Mouse (Mus musculus) midbrain, embryonic 12.5 days (tissue): ENCODE data around the gene Tcf12. TPM values are rescaled to one million over a fixed set of nuclear protein-coding genes. Genes with fewer than 3 reads are reported as not detected.

ENCODE experiments used
- ATAC-seq: fragments of 200-750 bp; cut with Nextera tagmentation; 2 replicates; pipeline ENCODE4 v1.8.0; 2017; ENCODE audit warnings: low read depth, moderate TSS enrichment, moderate library complexity; ENCODE audit not compliant: low FRiP score
- H3K27ac ChIP-seq: fragments of 300-500 bp; sonication (generic); replicated peaks from 2 replicates; pipeline ENCODE4 v1.5.1; 2016; ENCODE audit warnings: mild to moderate bottlenecking
- H3K27me3 ChIP-seq: fragments of 300-500 bp; sonication (generic); 2 replicates; pipeline ENCODE4 v1.6.1; 2016; ENCODE audit warnings: mild to moderate bottlenecking
- H3K36me3 ChIP-seq: fragments of 300-500 bp; sonication (generic); 2 replicates; pipeline ENCODE4 v1.6.1; 2016
- H3K4me1 ChIP-seq: fragments of 300-500 bp; sonication (generic); 2 replicates; pipeline ENCODE4 v1.6.1; 2016
- H3K4me2 ChIP-seq: fragments of 300-500 bp; sonication (generic); replicated peaks from 2 replicates; pipeline ENCODE4 v1.6.1; 2016; ENCODE audit warnings: mild to moderate bottlenecking, moderate library complexity
- H3K4me3 ChIP-seq: fragments of 300-500 bp; sonication (generic); 2 replicates; pipeline ENCODE4 v1.5.1; 2016; ENCODE audit warnings: mild to moderate bottlenecking
- H3K9ac ChIP-seq: fragments of 300-500 bp; sonication (generic); replicated peaks from 2 replicates; pipeline ENCODE4 v1.6.1; 2016; ENCODE audit warnings: mild to moderate bottlenecking, moderate library complexity
- H3K9me3 ChIP-seq: fragments of 300-500 bp; sonication (generic); 2 replicates; pipeline ENCODE4 v1.6.1; 2016; ENCODE audit warnings: mild to moderate bottlenecking
- WGBS: fragments of 180-500 bp; shearing (Covaris S2); methylation state at CpG from one replicate; pipeline ENCODE4 v1.1.7; 2016; 5-methylcytosine and 5-hydroxymethylcytosine counted together
- polyA plus RNA-seq: library from polyadenylated mRNA; unstranded; fragments of >200 nt; fragmentation: Nextera tagmentation; extraction: Ambion mirVana; gene quantifications from 2 replicates; pipeline ENCODE4 v1.2.1, GENCODE M21; 2016

Tcf12 gene
- polyA plus RNA-seq, 1 experiment from 2014 or later, result 227 TPM

- Histone ChIP-seq H3K9me3 (no peaks in the 10 kb centered on the region), H3K27ac (no peak overlapping the region), H3K9ac (no peak overlapping the region), H3K4me2 (no peak overlapping the region), H3K36me3 (no peaks in the 10 kb centered on the region), H3K4me3 (no peak overlapping the region), H3K4me1 (peaks cover 15% of the 10 kb centered on the region), H3K27me3 (no peaks in the 10 kb centered on the region)
- ATAC-seq, result no peak
- WGBS, result 76% methylated on average over 5 of the region's 5 CpGs
Measured at GRCm38 (mm10) chr9:71830365-71830764, 281.3 kb downstream of the Tcf12 start.

GRCm38 (mm10) chr9:71829753-71830152 lies 281.9 kb downstream of the Tcf12 start:
- 82% methylated on average over 3 of the region's 3 CpGs for WGBS
- H3K36me3 ChIP-seq, result no peaks in the 10 kb centered on the region

GRCm38 (mm10) chr9:71829137-71829536 lies 282.5 kb downstream of the Tcf12 start:
- Histone ChIP-seq H3K4me2 (no peak overlapping the region), H3K9ac (no peak overlapping the region), H3K27ac (no peak overlapping the region), H3K36me3 (no peaks in the 10 kb centered on the region), H3K4me1 (peaks cover 10% of the 10 kb centered on the region; the same call in 1 of the 2 replicates), H3K9me3 (no peaks in the 10 kb centered on the region), H3K27me3 (no peaks in the 10 kb centered on the region), H3K4me3 (no peak overlapping the region)
- 68% methylated on average over 6 of the region's 6 CpGs for WGBS
- no peak for ATAC-seq

More at GRCm38 (mm10) chr9:71829753-71830152, 281.9 kb downstream of the Tcf12 start:
- H3K27me3 ChIP-seq, result no peaks in the 10 kb centered on the region
- H3K9me3 ChIP-seq, result no peaks in the 10 kb centered on the region
- no peak overlapping the region for H3K4me3 ChIP-seq
- H3K4me1 ChIP-seq, result peaks cover 10% of the 10 kb centered on the region; the same call in 1 of the 2 replicates
- no peak for ATAC-seq
- H3K27ac ChIP-seq, result no peak overlapping the region
- H3K4me2 ChIP-seq, result no peak overlapping the region
- no peak overlapping the region for H3K9ac ChIP-seq

- Histone ChIP-seq H3K27ac (no peak overlapping the region), H3K4me1 (peaks cover 9% of the 10 kb centered on the region; the same call in 1 of the 2 replicates), H3K9ac (no peak overlapping the region), H3K4me3 (no peak overlapping the region), H3K4me2 (no peak overlapping the region), H3K9me3 (no peaks in the 10 kb centered on the region), H3K27me3 (no peaks in the 10 kb centered on the region), H3K36me3 (no peaks in the 10 kb centered on the region)
- ATAC-seq, result no peak
- 95% methylated on average over 5 of the region's 5 CpGs for WGBS
Measured at GRCm38 (mm10) chr9:71827371-71827770, 284.3 kb downstream of the Tcf12 start.

- 79% methylated on average over 12 of the region's 12 CpGs for whole genome bisulfite sequencing
- H3K4me2 ChIP-seq, result no peak overlapping the region
- ATAC-seq, result no peak
- peaks cover 5% of the 10 kb centered on the region; the same call in 1 of the 2 replicates for H3K4me1 ChIP-seq
- no peak overlapping the region for H3K27ac ChIP-seq
- no peak overlapping the region for H3K9ac ChIP-seq
- H3K9me3 ChIP-seq, result no peaks in the 10 kb centered on the region
- no peaks in the 10 kb centered on the region for H3K27me3 ChIP-seq
- no peak overlapping the region for H3K4me3 ChIP-seq
- H3K36me3 ChIP-seq, result no peaks in the 10 kb centered on the region
Measured at GRCm38 (mm10) chr9:71826040-71826525, 285.6 kb downstream of the Tcf12 start.

GRCm38 (mm10) chr9:71822003-71822402 lies 289.7 kb downstream of the Tcf12 start:
- 80% methylated on average over 3 of the region's 3 CpGs for WGBS
- H3K9ac ChIP-seq, result no peak overlapping the region
- no peak overlapping the region for H3K4me3 ChIP-seq
- no peaks in the 10 kb centered on the region for H3K27me3 ChIP-seq
- no peaks in the 10 kb centered on the region for H3K36me3 ChIP-seq
- H3K4me2 ChIP-seq, result no peak overlapping the region
- H3K9me3 ChIP-seq, result no peaks in the 10 kb centered on the region
- no peak for ATAC-seq
- no peak overlapping the region for H3K27ac ChIP-seq
- H3K4me1 ChIP-seq, result peaks cover 5% of the 10 kb centered on the region; the same call in 1 of the 2 replicates

- H3K9me3 ChIP-seq, result no peaks in the 10 kb centered on the region
- no peak overlapping the region for H3K9ac ChIP-seq
- 91% methylated on average over 7 of the region's 7 CpGs for WGBS
- H3K4me2 ChIP-seq, result no peak overlapping the region
- H3K36me3 ChIP-seq, result no peaks in the 10 kb centered on the region
- no peak overlapping the region for H3K4me3 ChIP-seq
- H3K27ac ChIP-seq, result no peak overlapping the region
- no peaks in the 10 kb centered on the region for H3K27me3 ChIP-seq
- H3K4me1 ChIP-seq, result no peaks in the 10 kb centered on the region
- no peak for ATAC-seq
Measured at GRCm38 (mm10) chr9:71818453-71818852, 293.2 kb downstream of the Tcf12 start.

- Histone ChIP-seq H3K9me3 (no peaks in the 10 kb centered on the region), H3K4me2 (no peak overlapping the region), H3K36me3 (no peaks in the 10 kb centered on the region), H3K27ac (no peak overlapping the region), H3K9ac (no peak overlapping the region), H3K4me1 (0 out of 2 replicates have a peak, but pooled peaks cover 3% of the 10 kb centered on the region), H3K4me3 (no peak overlapping the region), H3K27me3 (no peaks in the 10 kb centered on the region)
- WGBS, result 74% methylated on average over 3 of the region's 3 CpGs
- no peak for ATAC-seq
Measured at GRCm38 (mm10) chr9:71816121-71816520, 295.6 kb downstream of the Tcf12 start.

- no peaks in the 10 kb centered on the region for H3K27me3 ChIP-seq
- no peaks in the 10 kb centered on the region for H3K9me3 ChIP-seq
- no peak overlapping the region for H3K27ac ChIP-seq
- no peak overlapping the region for H3K4me3 ChIP-seq
- no peak for ATAC-seq
- H3K4me1 ChIP-seq, result 0 out of 2 replicates have a peak, but pooled peaks cover 3% of the 10 kb centered on the region
- no peak overlapping the region for H3K4me2 ChIP-seq
- 79% methylated on average over 3 of the region's 3 CpGs for WGBS
- no peak overlapping the region for H3K9ac ChIP-seq
- no peaks in the 10 kb centered on the region for H3K36me3 ChIP-seq
Measured at GRCm38 (mm10) chr9:71813565-71813964, 298.1 kb downstream of the Tcf12 start.

GRCm38 (mm10) chr9:71812914-71813313 lies 298.8 kb downstream of the Tcf12 start:
- H3K27me3 ChIP-seq, result no peaks in the 10 kb centered on the region
- H3K9me3 ChIP-seq, result no peaks in the 10 kb centered on the region
- H3K4me1 ChIP-seq, result 0 out of 2 replicates have a peak, but pooled peaks cover 3% of the 10 kb centered on the region
- H3K4me3 ChIP-seq, result no peak overlapping the region
- H3K27ac ChIP-seq, result no peak overlapping the region
- no peak overlapping the region for H3K9ac ChIP-seq
- H3K36me3 ChIP-seq, result no peaks in the 10 kb centered on the region
- no peak overlapping the region for H3K4me2 ChIP-seq
- no peak for ATAC-seq
- WGBS, result 54% methylated on average over 4 of the region's 4 CpGs

- 44% methylated on average over 4 of the region's 4 CpGs for WGBS
- Histone ChIP-seq H3K27me3 (no peaks in the 10 kb centered on the region), H3K36me3 (no peaks in the 10 kb centered on the region), H3K4me2 (no peak overlapping the region), H3K9ac (no peak overlapping the region), H3K4me3 (no peak overlapping the region), H3K9me3 (no peaks in the 10 kb centered on the region), H3K4me1 (0 out of 2 replicates have a peak, but pooled peaks cover 3% of the 10 kb centered on the region), H3K27ac (no peak overlapping the region)
- ATAC-seq, result no peak
Measured at GRCm38 (mm10) chr9:71812402-71812801, 299.3 kb downstream of the Tcf12 start.

GRCm38 (mm10) chr9:71811404-71811803 lies 300.3 kb downstream of the Tcf12 start:
- WGBS, result 70% methylated on average over 5 of the region's 5 CpGs
- Histone ChIP-seq H3K27me3 (no peaks in the 10 kb centered on the region), H3K27ac (no peak overlapping the region), H3K36me3 (no peaks in the 10 kb centered on the region), H3K4me3 (no peak overlapping the region), H3K4me1 (0 out of 2 replicates have a peak, but pooled peaks cover 3% of the 10 kb centered on the region), H3K9me3 (no peaks in the 10 kb centered on the region), H3K4me2 (no peak overlapping the region), H3K9ac (no peak overlapping the region)
- ATAC-seq, result no peak

- ATAC-seq, result no peak
- 90% methylated on average over 2 of the region's 2 CpGs for WGBS
Measured at GRCm38 (mm10) chr9:71810723-71811122, 300.9 kb downstream of the Tcf12 start.

More at GRCm38 (mm10) chr9:71810723-71811122, 300.9 kb downstream of the Tcf12 start:
- Histone ChIP-seq H3K4me2 (no peak overlapping the region), H3K27me3 (no peaks in the 10 kb centered on the region), H3K36me3 (no peaks in the 10 kb centered on the region), H3K9me3 (no peaks in the 10 kb centered on the region), H3K4me3 (no peak overlapping the region), H3K27ac (no peak overlapping the region), H3K9ac (no peak overlapping the region), H3K4me1 (0 out of 2 replicates have a peak, but pooled peaks cover 3% of the 10 kb centered on the region)
